Mouse (Mus musculus) common myeloid progenitor, adult 5-6 weeks (primary cell): Measurements from ENCODE around the gene Ms4a4d. TPM values are rescaled to one million over a fixed set of nuclear protein-coding genes. Genes with fewer than 3 reads are reported as not detected.
"Not testable (repeated sequence)": the region's sequence is repeated elsewhere in the genome, so short reads cannot be mapped to it uniquely, and the experiment has no call there.

Experiments used
- ATAC-seq: replicated peaks from 2 replicates; pipeline ENCODE4 v1.8.0; 2016; ENCODE audit warnings: low read depth, mild to moderate bottlenecking, moderate TSS enrichment, inconsistent platforms; ENCODE audit not compliant: poor library complexity, severe bottlenecking
- total RNA-seq: library from RNA; stranded (forward); fragments of 200-1000, 187-1606 nt; gene quantifications from 2 replicates; pipeline ENCODE4 v1.2.3, GENCODE M21; 2017

Ms4a4d gene
- total RNA-seq = not detected in 2 replicates

DNA sequence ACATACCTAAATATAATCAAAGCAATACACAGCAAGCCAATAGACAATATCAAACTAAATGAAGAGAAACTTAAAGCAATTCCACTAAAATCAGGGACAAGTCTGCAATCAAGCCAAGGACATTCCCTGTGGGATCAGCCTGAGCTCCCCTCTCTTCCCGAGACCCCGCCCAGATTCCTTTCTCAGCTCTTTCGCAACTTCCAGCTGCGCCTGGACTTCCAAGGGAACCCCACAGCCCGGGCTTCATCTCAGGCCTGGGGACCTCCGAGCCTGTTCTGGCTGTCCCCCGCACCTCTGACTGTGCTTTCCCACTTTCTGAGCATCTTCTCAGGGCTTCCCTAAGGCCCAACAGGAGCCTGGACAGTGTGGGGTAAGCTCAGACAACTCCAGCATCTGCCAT lies at the start of gene Ms4a4d:
Ms4a4d (plus strand) TSS at position 209 of the 400 bp plus-strand sequence.
- no peak for ATAC-seq

- ATAC-seq = no peak
These were observed 45.0 kb upstream of the Ms4a4d start for GRCm38 (mm10) chr19:11491406-11492189.

GRCm38 (mm10) chr19:11492671-11493070 lies 43.9 kb upstream of the Ms4a4d start:
- no peak for ATAC-seq

GRCm38 (mm10) chr19:11494519-11494918 lies 42.1 kb upstream of the Ms4a4d start:
- ATAC-seq = 0 out of 2 replicates have a peak, but pooled peaks have one; percentile 58

- no peak for ATAC-seq
These were observed 40.2 kb upstream of the Ms4a4d start for GRCm38 (mm10) chr19:11496361-11496760.

GRCm38 (mm10) chr19:11497300-11497699 lies 39.3 kb upstream of the Ms4a4d start:
- peak; percentile 63 for ATAC-seq

DNA sequence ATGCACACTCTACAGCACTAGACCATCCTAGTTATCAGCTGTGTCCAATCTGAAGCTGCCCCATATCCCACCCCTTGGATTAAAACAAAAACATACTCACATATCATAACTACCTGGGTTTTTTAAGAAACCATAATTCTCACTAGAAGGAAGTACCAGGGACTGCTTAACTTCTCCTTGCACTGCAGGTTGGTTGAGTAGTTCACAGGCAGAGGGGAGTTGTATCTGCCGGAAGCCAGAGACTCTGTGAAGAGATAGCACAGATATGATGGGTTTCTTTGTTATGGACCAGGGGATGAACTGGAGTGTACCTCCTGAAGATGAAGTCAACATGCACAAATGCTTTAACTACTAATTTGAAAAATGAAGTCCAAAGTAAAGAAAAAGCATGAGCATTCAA lies 35.8 kb upstream of the Ms4a4d start:
- ATAC-seq = no peak

DNA sequence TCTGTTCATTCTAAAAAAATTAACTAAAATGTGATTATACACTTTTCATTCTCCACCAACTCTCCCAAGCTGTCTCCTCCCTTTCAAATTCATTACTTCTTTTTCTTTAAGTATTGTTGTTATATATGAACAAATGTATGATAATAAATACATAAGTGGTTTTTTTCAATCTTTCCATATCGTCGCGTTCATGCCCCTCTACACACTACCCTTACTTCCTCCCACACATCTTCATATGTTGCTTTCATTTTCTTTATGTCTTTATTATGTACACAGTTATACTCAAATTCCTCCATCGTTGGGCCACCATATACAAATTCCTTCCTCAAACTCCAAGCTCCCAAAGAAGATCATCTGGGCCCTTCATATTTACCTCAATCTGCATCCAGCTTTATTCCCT lies 35.3 kb upstream of the Ms4a4d start:
- no peak for ATAC-seq

GRCm38 (mm10) chr19:11504857-11505256 lies 31.7 kb upstream of the Ms4a4d start:
- no peak for ATAC-seq

- ATAC-seq = peak; percentile 85
These were observed 23.1 kb upstream of the Ms4a4d start for GRCm38 (mm10) chr19:11513458-11513857.

DNA sequence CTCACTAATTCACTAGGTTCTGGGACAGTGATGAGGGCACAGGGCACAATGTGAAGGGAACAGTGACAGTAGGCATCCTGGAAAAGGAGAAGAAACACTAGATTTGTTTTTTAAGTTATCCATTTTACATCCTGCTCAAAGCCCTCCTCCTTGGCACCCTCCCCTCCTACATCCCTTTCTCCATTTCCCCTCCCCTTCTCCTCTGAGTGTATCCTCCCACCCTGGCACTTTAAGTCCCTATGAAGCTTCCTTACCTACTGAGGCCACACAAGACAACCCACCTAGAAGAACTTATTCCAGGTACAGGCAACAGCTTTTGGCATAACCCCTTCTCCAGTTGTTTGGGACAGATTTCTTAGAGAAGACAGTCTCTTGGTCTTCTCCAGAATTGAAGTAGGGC lies 20.4 kb upstream of the Ms4a4d start, which contains the start of gene Ms4a6b:
Ms4a6b (plus strand) TSS at position 267 of the 400 bp plus-strand sequence.
- ATAC-seq = no peak

DNA sequence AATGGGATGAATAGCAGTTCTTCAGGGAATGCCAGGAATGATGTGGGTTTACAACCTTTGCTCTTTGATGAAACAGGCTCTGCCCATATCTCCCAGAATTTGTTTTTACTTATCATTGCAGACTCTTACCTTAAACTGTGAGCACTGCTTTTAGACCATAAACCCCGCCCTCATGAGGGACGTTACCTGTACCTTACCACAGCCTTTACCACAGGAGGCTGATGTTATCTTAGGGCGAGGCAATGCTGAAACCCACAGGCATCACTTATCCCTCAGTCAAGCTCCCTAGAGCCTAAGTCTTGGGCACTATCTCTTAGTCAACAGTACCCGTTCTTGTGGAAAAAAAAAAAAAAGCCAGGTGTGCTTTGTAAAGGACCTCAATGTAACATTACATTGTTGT lies 19.8 kb upstream of the Ms4a4d start:
- ATAC-seq = no peak

GRCm38 (mm10) chr19:11517373-11517772 lies 19.2 kb upstream of the Ms4a4d start:
- ATAC-seq = peak; percentile 59

DNA sequence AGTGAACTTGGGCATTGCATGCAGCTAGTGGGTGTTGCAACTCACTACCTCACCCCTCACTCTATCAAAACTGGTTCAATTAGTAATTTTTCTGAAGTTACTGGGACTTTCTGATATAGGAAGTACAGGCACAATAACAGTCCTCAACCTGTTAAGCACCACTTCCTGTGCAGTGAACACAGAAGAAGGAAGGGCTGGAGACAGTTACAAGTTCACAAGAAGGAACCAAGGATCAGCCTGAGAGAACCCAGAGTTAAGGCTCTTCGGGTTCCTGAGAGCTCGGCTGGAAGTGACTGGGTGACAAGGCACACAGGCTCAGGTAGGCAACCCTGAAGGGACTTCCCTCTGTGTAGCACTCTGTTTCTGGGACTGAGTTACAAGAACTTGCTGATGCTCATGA lies 18.2 kb upstream of the Ms4a4d start:
- peak; percentile 52 for ATAC-seq

GRCm38 (mm10) chr19:11520146-11520545 lies 16.5 kb upstream of the Ms4a4d start:
- ATAC-seq = no peak

DNA sequence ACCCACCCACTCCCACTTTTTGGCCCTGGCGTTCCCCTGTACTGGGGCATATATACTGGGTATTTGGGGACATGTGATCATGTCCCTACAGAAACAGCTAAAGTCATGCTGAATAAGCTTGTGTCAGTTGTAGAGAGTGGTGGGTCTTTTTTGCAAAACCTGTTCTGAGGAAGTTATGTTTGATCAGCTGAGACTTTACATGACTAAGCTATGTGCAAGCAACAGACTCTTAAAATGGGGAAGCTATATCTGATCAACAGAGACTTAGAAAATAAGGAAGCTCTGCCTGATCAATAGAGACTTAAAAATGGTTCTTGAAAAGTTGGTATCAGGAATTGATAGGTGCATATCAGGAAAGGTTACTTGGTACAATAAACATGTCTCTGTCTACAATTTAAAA lies 3.2 kb upstream of the Ms4a4d start:
- ATAC-seq = 0 out of 2 replicates have a peak, but pooled peaks have one; percentile 52

- ATAC-seq = no peak
These were observed 2.6 kb upstream of the Ms4a4d start for GRCm38 (mm10) chr19:11533888-11534445.

DNA sequence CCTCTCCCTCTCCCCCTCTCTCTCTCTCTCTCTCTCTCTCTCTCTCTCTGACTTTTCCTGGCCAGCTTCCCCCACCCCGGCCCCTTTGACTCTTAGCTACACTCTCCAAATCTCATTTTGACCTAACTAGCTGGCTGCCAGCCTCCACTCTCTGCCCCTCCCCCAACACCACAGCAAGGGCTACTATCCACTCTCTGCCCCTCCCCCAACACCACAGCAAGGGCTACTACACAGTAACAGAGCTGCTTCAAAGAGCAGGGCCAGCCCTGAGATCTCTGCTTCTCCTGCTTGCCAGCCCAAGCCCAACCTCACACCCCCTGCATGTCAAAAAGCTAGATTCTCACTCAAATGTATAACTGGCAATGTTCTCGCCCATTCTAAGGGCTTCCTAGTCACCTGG lies 735 bp downstream of the Ms4a4d start:
- no peak for ATAC-seq

- ATAC-seq = peak; percentile 63
These were observed 3.7 kb downstream of the Ms4a4d start for GRCm38 (mm10) chr19:11540166-11540821.

DNA sequence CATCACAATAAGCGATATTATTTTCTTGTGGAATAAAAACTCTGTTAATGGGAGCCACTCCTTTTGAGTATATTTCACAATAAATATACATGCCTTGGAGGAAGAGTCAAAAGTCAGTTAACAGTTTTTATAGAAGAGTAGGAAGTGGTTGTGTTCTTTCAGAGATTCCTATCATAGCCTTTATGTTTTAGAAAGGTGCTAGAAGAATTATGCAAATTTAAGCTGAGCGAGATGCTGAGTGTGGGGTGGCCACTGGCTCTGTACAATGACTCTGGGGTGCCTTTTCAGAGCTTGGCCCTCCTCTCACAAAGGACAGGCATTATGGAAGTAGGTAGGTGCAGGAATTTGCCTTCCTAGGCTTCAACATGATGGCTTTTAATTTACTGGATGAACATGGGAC lies 7.8 kb downstream of the Ms4a4d start:
- ATAC-seq = not testable (repeated sequence)

DNA sequence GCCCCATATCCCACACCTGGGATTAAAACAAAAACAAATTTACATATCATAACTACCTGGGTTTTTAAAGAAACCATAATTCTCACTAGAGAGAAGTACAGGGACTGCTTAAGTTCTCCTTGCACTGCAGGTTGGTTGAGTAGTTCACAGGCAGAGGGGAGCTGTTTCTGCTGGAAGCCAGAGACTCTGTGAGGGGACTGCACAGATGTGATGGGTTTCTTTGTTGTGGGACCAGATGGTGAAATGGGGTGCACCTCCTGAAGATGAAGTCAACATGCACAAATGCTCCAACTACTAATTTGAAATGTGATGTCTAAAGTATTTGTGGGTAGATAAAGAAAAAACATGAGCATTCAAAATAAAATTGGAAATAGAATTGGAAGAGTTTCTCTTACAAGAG lies 11.3 kb downstream of the Ms4a4d start:
- no peak for ATAC-seq
